Mouse (Mus musculus) small intestine, adult 2 months (tissue): ENCODE measurements around the gene Bcr.

ENCODE experiments used
- CTCF ChIP-seq: fragments of 200-500 bp; IDR thresholded peaks from 2 replicates; pipeline ENCODE4 v1.5.1; 2012; ENCODE audit warnings: low read depth, mild to moderate bottlenecking, control low read depth, inconsistent platforms, low read length, moderate library complexity, mixed read lengths; ENCODE audit not compliant: insufficient replicate concordance, insufficient read length; ENCODE audit errors: extremely low read depth
- POLR2A ChIP-seq: fragments of 200-500 bp; IDR thresholded peaks from 2 replicates; pipeline ENCODE4 v1.6.1; 2012; ENCODE audit warnings: low read depth, mild to moderate bottlenecking, control low read depth, inconsistent platforms, low read length, moderate library complexity

GRCm38 (mm10) chr10:75103502-75103901, 43.1 kb downstream of the Bcr start:
- TF ChIP-seq CTCF = no peak
- TF ChIP-seq POLR2A = no peak
